Mouse (Mus musculus) forebrain, embryonic 16.5 days (tissue): Measurements from ENCODE around the gene Smyd4. TPM values are rescaled to one million over a fixed set of nuclear protein-coding genes. Genes with fewer than 3 reads are reported as not detected.

ENCODE experiments used
- ATAC-seq: fragments of 200-750 bp; cut with Nextera tagmentation; 2 replicates; pipeline ENCODE4 v1.8.0; 2017; ENCODE audit warnings: mild to moderate bottlenecking, moderate library complexity
- H3K27ac ChIP-seq: fragments of 300-500 bp; sonication (generic); 2 replicates; pipeline ENCODE4 v1.5.1; 2014; ENCODE audit warnings: low read length, control low read depth
- H3K27me3 ChIP-seq: fragments of 300-500 bp; sonication (generic); replicated peaks from 2 replicates; pipeline ENCODE4 v1.6.1; 2014; ENCODE audit warnings: low read length; ENCODE audit not compliant: control insufficient read depth, insufficient read depth
- H3K36me3 ChIP-seq: fragments of 300-500 bp; sonication (generic); 2 replicates; pipeline ENCODE4 v1.6.1; 2014; ENCODE audit not compliant: control insufficient read depth, insufficient read depth
- H3K4me1 ChIP-seq: fragments of 300-500 bp; sonication (generic); replicated peaks from 2 replicates; pipeline ENCODE4 v1.6.1; 2014; ENCODE audit warnings: low read length; ENCODE audit not compliant: control insufficient read depth, insufficient read depth
- H3K4me2 ChIP-seq: fragments of 300-500 bp; sonication (generic); 2 replicates; pipeline ENCODE4 v1.6.1; 2014; ENCODE audit warnings: mild to moderate bottlenecking, low read length, control low read depth
- H3K4me3 ChIP-seq: fragments of 300-500 bp; sonication (generic); replicated peaks from 2 replicates; pipeline ENCODE4 v1.5.1; 2014; ENCODE audit warnings: mild to moderate bottlenecking, low read length, control low read depth
- H3K9ac ChIP-seq: fragments of 300-500 bp; sonication (generic); replicated peaks from 2 replicates; pipeline ENCODE4 v1.6.1; 2014; ENCODE audit warnings: low read depth, low read length, control low read depth
- H3K9me3 ChIP-seq: fragments of 300-500 bp; sonication (generic); 2 replicates; pipeline ENCODE4 v1.6.1; 2016; ENCODE audit warnings: low read length; ENCODE audit not compliant: control insufficient read depth
- WGBS: fragments of 180-500 bp; shearing (Covaris S2); extraction: QIAGEN DNeasy Blood & Tissue Kit; methylation state at CpG from one replicate; pipeline ENCODE4 v1.1.7; 2014; 5-methylcytosine and 5-hydroxymethylcytosine counted together
- polyA plus RNA-seq: library from polyadenylated mRNA; unstranded; fragments of >200 nt; fragmentation: Nextera tagmentation; extraction: Ambion mirVana; gene quantifications from 2 replicates; pipeline ENCODE4 v1.2.1, GENCODE M21; 2015

The Smyd4 gene
- polyA plus RNA-seq, 1 experiment from 2014 or later: 19.0 TPM

- Histone ChIP-seq H3K9ac (no peak overlapping the region), H3K4me2 (no peak overlapping the region), H3K27me3 (no peaks in the 10 kb centered on the region), H3K27ac (no peak overlapping the region), H3K4me3 (no peak overlapping the region), H3K9me3 (no peaks in the 10 kb centered on the region), H3K36me3 (no peaks in the 10 kb centered on the region), H3K4me1 (no peaks in the 10 kb centered on the region)
- no peak for ATAC-seq
- 66% methylated on average over 5 of the region's 5 CpGs for WGBS
Observed at GRCm38 (mm10) chr11:75420810-75421374, 72.7 kb downstream of the Smyd4 start.

DNA sequence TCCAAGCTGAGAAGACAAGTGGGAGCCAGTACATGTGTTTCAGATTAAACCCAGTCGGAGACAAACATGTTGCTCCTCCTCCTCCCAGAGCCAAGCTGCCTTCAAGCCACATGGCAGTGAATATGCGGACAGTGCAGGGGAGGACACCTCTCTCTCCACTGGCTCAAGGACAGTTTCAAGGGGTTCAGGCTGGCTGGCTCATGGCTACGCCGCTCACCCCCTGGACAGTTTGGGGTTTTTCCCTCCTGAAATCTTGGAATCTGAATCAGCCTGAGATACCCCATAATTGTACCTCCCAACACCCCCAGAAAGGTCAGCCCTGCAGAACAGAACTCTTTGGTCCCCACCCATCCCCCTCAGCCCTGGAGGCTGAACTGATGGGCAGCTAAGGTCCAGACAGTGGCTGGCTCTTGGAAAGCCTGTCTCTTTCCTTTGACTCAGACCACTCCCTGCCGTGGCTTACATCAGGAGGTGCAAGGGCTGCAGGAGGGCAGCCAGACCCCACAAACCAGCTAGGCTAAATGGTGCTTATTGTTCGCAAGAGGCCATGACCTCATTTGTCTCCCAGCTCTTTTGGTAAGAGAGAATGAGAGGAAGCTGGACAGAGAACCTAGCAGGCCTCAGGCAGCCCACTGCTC lies 73.3 kb downstream of the Smyd4 start:
- Histone ChIP-seq H3K36me3 (no peaks in the 10 kb centered on the region), H3K4me3 (no peak overlapping the region), H3K4me1 (no peaks in the 10 kb centered on the region), H3K27me3 (no peaks in the 10 kb centered on the region), H3K27ac (no peak overlapping the region), H3K4me2 (no peak overlapping the region), H3K9me3 (no peaks in the 10 kb centered on the region), H3K9ac (no peak overlapping the region)
- WGBS: 48% methylated on average over 6 of the region's 6 CpGs
- ATAC-seq: no peak

DNA sequence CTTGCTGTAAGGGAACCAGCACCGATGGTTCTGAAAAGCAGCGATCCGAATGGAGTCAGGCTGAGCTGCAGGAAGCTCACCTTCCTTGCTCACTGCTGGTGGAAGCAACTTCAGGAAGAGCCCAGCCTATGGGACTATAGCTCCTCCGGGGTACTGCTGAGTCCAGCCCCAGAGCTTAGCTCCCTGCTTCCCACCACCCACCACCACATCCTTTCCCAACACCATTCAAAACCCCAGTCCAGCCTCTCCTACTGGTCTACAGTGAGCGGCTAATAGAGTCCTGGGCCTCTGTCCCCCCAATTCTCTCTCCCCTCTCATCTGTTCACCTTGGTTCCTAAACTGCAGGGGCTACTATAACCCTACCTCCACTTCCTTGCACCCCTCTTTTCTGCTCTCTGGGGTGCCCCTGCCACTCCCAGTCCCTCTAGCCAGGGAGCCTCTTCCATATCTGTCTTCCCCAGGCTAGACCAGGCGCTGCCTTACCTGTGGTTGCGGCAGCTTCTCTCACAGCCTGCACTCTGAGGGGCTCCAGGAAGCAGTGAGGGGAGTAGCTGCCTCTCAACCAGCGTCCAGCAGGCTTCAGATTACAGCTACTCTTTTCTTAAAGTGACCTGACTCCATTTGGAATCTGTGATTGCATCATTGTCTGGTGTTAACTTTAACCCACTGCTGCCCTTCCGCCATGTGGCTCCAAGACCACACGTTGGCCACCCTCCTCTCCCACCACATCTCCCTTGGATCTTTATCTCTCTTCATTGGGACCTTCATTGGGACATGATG lies 74.0 kb downstream of the Smyd4 start, which contains the start of gene Serpinf1:
Gene Serpinf1 (minus strand): TSS at position 689 of the 780 bp plus-strand sequence.
- Histone ChIP-seq H3K9ac (no peak within 1 kb of the TSS), H3K4me1 (no peaks in the 10 kb centered on the region), H3K9me3 (no peaks in the 10 kb centered on the region), H3K4me2 (no peak within 1 kb of the TSS), H3K4me3 (no peak within 1 kb of the TSS), H3K27me3 (no peaks in the 10 kb centered on the region), H3K36me3 (no peaks in the 10 kb centered on the region), H3K27ac (no peak within 1 kb of the TSS)
- 57% methylated on average over 10 of the region's 10 CpGs for WGBS
- no peak for ATAC-seq

DNA sequence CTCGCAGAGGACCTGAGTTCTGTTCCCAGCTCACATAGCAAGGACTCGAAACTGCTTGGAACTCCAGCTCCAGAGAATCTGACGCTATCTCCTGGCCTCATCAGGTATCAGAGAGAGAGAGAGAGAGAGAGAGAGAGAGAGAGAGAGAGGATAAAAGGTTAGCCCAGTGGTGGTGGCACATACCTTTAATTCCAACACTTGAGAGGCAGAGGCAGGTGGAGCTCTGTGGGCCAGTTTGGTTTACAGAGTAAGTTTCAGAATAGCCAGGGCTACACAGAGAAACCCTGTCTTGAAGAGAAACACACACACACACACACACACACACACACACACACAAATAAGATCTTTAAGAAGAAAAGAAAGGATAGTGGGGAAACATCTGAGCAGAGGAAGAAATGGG lies 74.9 kb downstream of the Smyd4 start:
- no peaks in the 10 kb centered on the region for H3K27me3 ChIP-seq
- WGBS: 89% methylated on average over 3 of the region's 3 CpGs

DNA sequence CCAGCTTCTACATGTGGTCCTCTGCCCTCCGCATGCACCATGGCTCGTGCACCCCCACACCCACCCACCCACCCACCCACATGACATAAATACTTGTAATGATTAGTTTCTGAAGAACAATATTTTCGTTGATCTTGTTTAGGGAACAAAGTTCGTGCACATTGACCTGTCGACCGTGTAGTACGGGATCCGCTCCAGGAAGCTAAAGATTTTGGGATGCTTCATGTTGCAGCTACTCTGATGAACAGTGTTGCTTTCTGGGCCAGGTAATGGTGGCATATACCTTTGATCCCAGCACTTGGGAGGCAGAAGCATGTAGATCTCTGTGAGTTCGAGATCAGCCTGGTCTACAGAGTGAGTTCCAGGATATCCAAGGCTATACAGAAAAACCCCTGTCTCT lies 75.8 kb downstream of the Smyd4 start:
- no peak overlapping the region for H3K4me3 ChIP-seq
- H3K27ac ChIP-seq: no peak overlapping the region
- no peaks in the 10 kb centered on the region for H3K27me3 ChIP-seq
- H3K36me3 ChIP-seq: no peaks in the 10 kb centered on the region
- H3K9me3 ChIP-seq: no peaks in the 10 kb centered on the region
- H3K9ac ChIP-seq: no peak overlapping the region
- 90% methylated on average over 9 of the region's 9 CpGs for WGBS
- H3K4me2 ChIP-seq: no peak overlapping the region
- no peaks in the 10 kb centered on the region for H3K4me1 ChIP-seq
- no peak for ATAC-seq

More for the DNA sequence above, 74.9 kb downstream of the Smyd4 start:
- Histone ChIP-seq H3K9ac (no peak overlapping the region), H3K4me3 (no peak overlapping the region), H3K4me2 (no peak overlapping the region), H3K9me3 (no peaks in the 10 kb centered on the region), H3K4me1 (no peaks in the 10 kb centered on the region), H3K36me3 (no peaks in the 10 kb centered on the region), H3K27ac (no peak overlapping the region)
- ATAC-seq: no peak

DNA sequence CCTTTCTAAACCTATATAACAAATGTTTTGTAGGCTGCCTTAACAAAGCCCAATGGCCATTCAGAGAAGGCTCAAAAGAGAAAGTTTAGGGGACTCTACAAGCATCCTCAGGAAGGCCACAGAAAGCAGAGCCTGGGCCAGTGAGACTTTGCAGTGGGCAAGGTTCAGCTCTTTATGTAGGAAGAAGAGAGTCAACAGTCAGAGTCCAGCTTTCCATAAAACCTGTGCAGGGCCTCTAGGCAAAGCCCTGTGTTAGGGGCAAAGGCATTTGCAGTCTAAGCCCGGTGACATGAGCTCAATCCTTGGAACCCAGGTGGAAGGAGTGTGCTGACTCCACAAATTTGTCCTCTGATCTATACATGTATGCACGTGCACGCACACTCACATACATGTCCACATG lies 76.2 kb downstream of the Smyd4 start:
- no peaks in the 10 kb centered on the region for H3K36me3 ChIP-seq
- ATAC-seq: no peak
- no peaks in the 10 kb centered on the region for H3K9me3 ChIP-seq
- H3K4me3 ChIP-seq: no peak overlapping the region
- WGBS: 96% methylated on average over 3 of the region's 3 CpGs
- no peak overlapping the region for H3K9ac ChIP-seq
- no peak overlapping the region for H3K27ac ChIP-seq
- H3K27me3 ChIP-seq: no peaks in the 10 kb centered on the region
- H3K4me1 ChIP-seq: no peaks in the 10 kb centered on the region
- H3K4me2 ChIP-seq: no peak overlapping the region

DNA sequence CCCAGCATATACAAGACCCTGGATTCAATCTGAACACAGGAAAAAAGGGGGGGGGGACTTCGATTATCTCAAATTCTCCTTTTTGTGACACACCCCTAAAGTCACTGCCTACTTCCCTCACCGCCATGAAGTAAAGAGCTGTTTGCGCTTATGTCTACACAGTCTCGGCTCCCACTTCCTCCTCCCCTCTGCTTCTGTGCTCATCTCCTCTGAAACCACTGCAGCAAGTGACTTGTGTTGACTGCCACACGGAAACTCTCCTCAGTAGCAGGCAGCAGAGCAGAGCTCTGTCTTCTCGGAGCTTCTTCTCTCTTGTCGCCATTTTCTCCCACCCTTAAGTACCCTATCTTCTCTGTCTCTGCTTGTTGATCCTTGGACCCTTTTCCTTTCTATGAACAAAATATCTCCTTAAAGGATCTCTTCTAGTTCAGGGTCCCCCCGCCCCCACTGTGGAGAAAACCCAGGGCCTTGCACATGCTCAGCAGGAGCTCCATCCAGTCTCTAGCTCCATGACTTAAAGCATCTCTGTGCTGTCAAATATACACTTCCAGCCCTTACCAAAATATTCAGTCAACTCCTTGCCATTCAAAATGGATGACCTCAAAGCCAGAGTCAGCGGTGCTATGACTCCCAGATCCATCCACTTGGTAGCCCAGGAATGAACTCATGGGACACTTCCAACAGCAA lies 80.9 kb downstream of the Smyd4 start:
- H3K4me1 ChIP-seq: peaks cover 15% of the 10 kb centered on the region
- H3K9ac ChIP-seq: no peak overlapping the region
- no peak overlapping the region for H3K4me2 ChIP-seq
- H3K27ac ChIP-seq: no peak overlapping the region
- H3K4me3 ChIP-seq: no peak overlapping the region
- H3K27me3 ChIP-seq: no peaks in the 10 kb centered on the region
- no peak for ATAC-seq
- H3K36me3 ChIP-seq: no peaks in the 10 kb centered on the region
- peaks cover 2% of the 10 kb centered on the region; the same call in 1 of the 2 replicates for H3K9me3 ChIP-seq
- 89% methylated on average over 9 of the region's 9 CpGs for WGBS

GRCm38 (mm10) chr11:75431307-75431706 lies 83.1 kb downstream of the Smyd4 start:
- peak overlapping the region; percentile 12 for H3K4me2 ChIP-seq
- ATAC-seq: peak; percentile 97
- H3K9me3 ChIP-seq: peaks cover 3% of the 10 kb centered on the region; the same call in 1 of the 2 replicates
- H3K4me3 ChIP-seq: no peak overlapping the region
- H3K36me3 ChIP-seq: no peaks in the 10 kb centered on the region
- H3K27ac ChIP-seq: peak overlapping the region; percentile 66; the same call in 1 of the 2 replicates
- no peak overlapping the region for H3K9ac ChIP-seq
- WGBS: 18% methylated on average over 11 of the region's 11 CpGs
- H3K27me3 ChIP-seq: no peaks in the 10 kb centered on the region
- peaks cover 15% of the 10 kb centered on the region for H3K4me1 ChIP-seq

GRCm38 (mm10) chr11:75434138-75434537 lies 85.9 kb downstream of the Smyd4 start:
- ATAC-seq: no peak
- WGBS: 84% methylated on average over 5 of the region's 5 CpGs
- no peak overlapping the region for H3K4me2 ChIP-seq

More at GRCm38 (mm10) chr11:75434138-75434537, 85.9 kb downstream of the Smyd4 start:
- peaks cover 15% of the 10 kb centered on the region for H3K4me1 ChIP-seq
- H3K4me3 ChIP-seq: no peak overlapping the region
- no peak overlapping the region for H3K9ac ChIP-seq
- H3K9me3 ChIP-seq: peaks cover 3% of the 10 kb centered on the region; the same call in 1 of the 2 replicates
- no peak overlapping the region for H3K27ac ChIP-seq
- no peaks in the 10 kb centered on the region for H3K27me3 ChIP-seq
- H3K36me3 ChIP-seq: no peaks in the 10 kb centered on the region
